Mouse (Mus musculus) embryonic facial prominence, embryonic 14.5 days (tissue): Measurements from ENCODE around the gene Tcf12. TPM values are rescaled to one million over a fixed set of nuclear protein-coding genes. Genes with fewer than 3 reads are reported as not detected.

Source experiments
- ATAC-seq: fragments of 200-750 bp; cut with Nextera tagmentation; 2 replicates; pipeline ENCODE4 v1.8.0; 2017; ENCODE audit warnings: low read depth, moderate number of reproducible peaks, moderate TSS enrichment
- DNase-seq: peaks from one replicate; pipeline ENCODE4 v3.0.0-alpha.2; 2015; ENCODE audit warnings: low spot score
- H3K27ac ChIP-seq: fragments of 300-500 bp; sonication (generic); replicated peaks from 2 replicates; pipeline ENCODE4 v1.5.1; 2014; ENCODE audit warnings: low read depth, mild to moderate bottlenecking, low read length, moderate library complexity
- H3K27me3 ChIP-seq: fragments of 300-500 bp; sonication (generic); replicated peaks from 2 replicates; pipeline ENCODE4 v1.6.1; 2014; ENCODE audit warnings: low read length; ENCODE audit not compliant: control insufficient read depth, insufficient read depth
- H3K36me3 ChIP-seq: fragments of 300-500 bp; sonication (generic); 2 replicates; pipeline ENCODE4 v1.6.1; 2014; ENCODE audit warnings: low read length, mixed read lengths; ENCODE audit not compliant: control insufficient read depth, insufficient read depth
- H3K4me1 ChIP-seq: fragments of 300-500 bp; sonication (generic); 2 replicates; pipeline ENCODE4 v1.6.1; 2014; ENCODE audit warnings: antibody characterized with exemption, low read length; ENCODE audit not compliant: control insufficient read depth, insufficient read depth
- H3K4me2 ChIP-seq: fragments of 300-500 bp; sonication (generic); 2 replicates; pipeline ENCODE4 v1.6.1; 2014; ENCODE audit warnings: low read depth, mild to moderate bottlenecking, low read length, moderate library complexity, mixed read lengths
- H3K4me3 ChIP-seq: fragments of 300-500 bp; sonication (generic); 2 replicates; pipeline ENCODE4 v1.5.1; 2014; ENCODE audit warnings: low read depth, mild to moderate bottlenecking, low read length
- H3K9ac ChIP-seq: fragments of 300-500 bp; sonication (generic); 2 replicates; pipeline ENCODE4 v1.6.1; 2014; ENCODE audit warnings: low read depth, mild to moderate bottlenecking, low read length, moderate library complexity, mixed read lengths
- H3K9me3 ChIP-seq: fragments of 300-500 bp; sonication (generic); 2 replicates; pipeline ENCODE4 v1.6.1; 2016; ENCODE audit warnings: low read length; ENCODE audit not compliant: control insufficient read depth
- WGBS: fragments of 180-500 bp; shearing (Covaris S2); extraction: QIAGEN DNeasy Blood & Tissue Kit; methylation state at CpG from one replicate; pipeline ENCODE4 v1.1.7; 2014; 5-methylcytosine and 5-hydroxymethylcytosine counted together
- polyA plus RNA-seq: library from polyadenylated mRNA; unstranded; fragments of >200 nt; fragmentation: Nextera tagmentation; extraction: Ambion mirVana; gene quantifications from 2 replicates; pipeline ENCODE4 v1.2.1, GENCODE M21; 2014

Tcf12 gene
- polyA plus RNA-seq, 1 experiment from 2014 or later: 106 TPM

- no peaks in the 10 kb centered on the region for H3K9me3 ChIP-seq
- H3K9ac ChIP-seq: no peak overlapping the region
- no peak for DNase-seq
- H3K4me1 ChIP-seq: peaks cover 5% of the 10 kb centered on the region; the same call in 1 of the 2 replicates
- H3K36me3 ChIP-seq: peaks cover 28% of the 10 kb centered on the region
- H3K27me3 ChIP-seq: no peaks in the 10 kb centered on the region
- no peak for ATAC-seq
- H3K4me2 ChIP-seq: no peak overlapping the region
- WGBS: 82% methylated on average over 2 of the region's 2 CpGs
- no peak overlapping the region for H3K27ac ChIP-seq
- no peak overlapping the region for H3K4me3 ChIP-seq
Measured at GRCm38 (mm10) chr9:72098056-72098455, 13.6 kb downstream of the Tcf12 start.

- WGBS: 92% methylated on average over 2 of the region's 2 CpGs
- Histone ChIP-seq H3K36me3 (peaks cover 18% of the 10 kb centered on the region), H3K27ac (no peak overlapping the region), H3K9ac (no peak overlapping the region), H3K4me1 (peaks cover 8% of the 10 kb centered on the region; the same call in 1 of the 2 replicates), H3K27me3 (no peaks in the 10 kb centered on the region), H3K9me3 (no peaks in the 10 kb centered on the region), H3K4me3 (no peak overlapping the region), H3K4me2 (no peak overlapping the region)
- ATAC-seq: no peak
- DNase-seq: no peak
Measured at GRCm38 (mm10) chr9:72097083-72097482, 14.6 kb downstream of the Tcf12 start.

- H3K4me1 ChIP-seq: peaks cover 3% of the 10 kb centered on the region; the same call in 1 of the 2 replicates
- H3K36me3 ChIP-seq: peaks cover 5% of the 10 kb centered on the region; the same call in 1 of the 2 replicates
- H3K27ac ChIP-seq: no peak overlapping the region
- no peak overlapping the region for H3K4me2 ChIP-seq
- DNase-seq: no peak
- H3K9ac ChIP-seq: no peak overlapping the region
- no peak overlapping the region for H3K4me3 ChIP-seq
- no peaks in the 10 kb centered on the region for H3K9me3 ChIP-seq
- ATAC-seq: no peak
- H3K27me3 ChIP-seq: no peaks in the 10 kb centered on the region
- WGBS: 82% methylated on average over 5 of the region's 5 CpGs
Measured at GRCm38 (mm10) chr9:72094675-72095074, 17.0 kb downstream of the Tcf12 start.

- no peak overlapping the region for H3K27ac ChIP-seq
- 93% methylated on average over 1 of the region's 1 CpGs for WGBS
- H3K36me3 ChIP-seq: peaks cover 4% of the 10 kb centered on the region; the same call in 1 of the 2 replicates
- H3K9me3 ChIP-seq: no peaks in the 10 kb centered on the region
- DNase-seq (no peak), ATAC-seq (no peak)
- H3K9ac ChIP-seq: no peak overlapping the region
- H3K4me1 ChIP-seq: peaks cover 3% of the 10 kb centered on the region; the same call in 1 of the 2 replicates
- H3K4me2 ChIP-seq: no peak overlapping the region
- H3K4me3 ChIP-seq: no peak overlapping the region
- no peaks in the 10 kb centered on the region for H3K27me3 ChIP-seq
Measured at GRCm38 (mm10) chr9:72092191-72092590, 19.5 kb downstream of the Tcf12 start.

GRCm38 (mm10) chr9:72088893-72089611, 22.6 kb downstream of the Tcf12 start:
- DNase-seq (no peak), ATAC-seq (no peak)
- H3K9me3 ChIP-seq: no peaks in the 10 kb centered on the region
- peaks cover 6% of the 10 kb centered on the region; the same call in 1 of the 2 replicates for H3K4me1 ChIP-seq
- 80% methylated on average over 3 of the region's 3 CpGs for WGBS
- no peaks in the 10 kb centered on the region for H3K36me3 ChIP-seq
- no peak overlapping the region for H3K4me2 ChIP-seq
- no peak overlapping the region for H3K27ac ChIP-seq
- no peaks in the 10 kb centered on the region for H3K27me3 ChIP-seq
- no peak overlapping the region for H3K4me3 ChIP-seq
- no peak overlapping the region for H3K9ac ChIP-seq

GRCm38 (mm10) chr9:72085017-72085416, 26.7 kb downstream of the Tcf12 start:
- no peaks in the 10 kb centered on the region for H3K27me3 ChIP-seq
- H3K9ac ChIP-seq: no peak overlapping the region
- no peak overlapping the region for H3K27ac ChIP-seq
- ATAC-seq (no peak), DNase-seq (no peak)
- no peaks in the 10 kb centered on the region for H3K9me3 ChIP-seq
- no peaks in the 10 kb centered on the region for H3K36me3 ChIP-seq
- H3K4me2 ChIP-seq: no peak overlapping the region
- no peak overlapping the region for H3K4me3 ChIP-seq
- whole genome bisulfite sequencing: 83% methylated on average over 3 of the region's 3 CpGs
- peaks cover 3% of the 10 kb centered on the region; the same call in 1 of the 2 replicates for H3K4me1 ChIP-seq

GRCm38 (mm10) chr9:72084131-72084530, 27.5 kb downstream of the Tcf12 start:
- Histone ChIP-seq H3K4me3 (no peak overlapping the region), H3K4me1 (peaks cover 3% of the 10 kb centered on the region; the same call in 1 of the 2 replicates), H3K27ac (no peak overlapping the region), H3K36me3 (no peaks in the 10 kb centered on the region), H3K27me3 (no peaks in the 10 kb centered on the region), H3K4me2 (no peak overlapping the region), H3K9me3 (no peaks in the 10 kb centered on the region), H3K9ac (no peak overlapping the region)
- peak; percentile 72 for DNase-seq
- no peak for ATAC-seq

GRCm38 (mm10) chr9:72076158-72076557, 35.5 kb downstream of the Tcf12 start:
- Histone ChIP-seq H3K36me3 (no peaks in the 10 kb centered on the region), H3K4me3 (no peak overlapping the region), H3K9me3 (no peaks in the 10 kb centered on the region), H3K4me1 (no peaks in the 10 kb centered on the region), H3K27me3 (no peaks in the 10 kb centered on the region), H3K9ac (no peak overlapping the region), H3K27ac (no peak overlapping the region), H3K4me2 (no peak overlapping the region)
- DNase-seq (no peak), ATAC-seq (no peak)

- Histone ChIP-seq H3K27ac (no peak overlapping the region), H3K9ac (no peak overlapping the region), H3K9me3 (0 out of 2 replicates have a peak, but pooled peaks cover 4% of the 10 kb centered on the region), H3K36me3 (no peaks in the 10 kb centered on the region), H3K4me3 (no peak overlapping the region), H3K4me2 (no peak overlapping the region), H3K27me3 (no peaks in the 10 kb centered on the region), H3K4me1 (no peaks in the 10 kb centered on the region)
- ATAC-seq (no peak), DNase-seq (no peak)
Measured at GRCm38 (mm10) chr9:72066151-72066550, 45.5 kb downstream of the Tcf12 start.
